Mouse (Mus musculus) neural tube, embryonic 11.5 days (tissue): ENCODE measurements around the gene Olfr746. TPM values are rescaled to one million over a fixed set of nuclear protein-coding genes. Genes with fewer than 3 reads are reported as not detected.

ENCODE experiments used
- ATAC-seq: fragments of 200-750 bp; cut with Nextera tagmentation; 2 replicates; pipeline ENCODE4 v1.8.0; 2017; ENCODE audit warnings: moderate number of reproducible peaks, mild to moderate bottlenecking, moderate TSS enrichment, moderate library complexity; ENCODE audit not compliant: insufficient read depth, low FRiP score, low TSS enrichment
- DNase-seq: peaks from one replicate; pipeline ENCODE4 v3.0.0-alpha.2; 2015; ENCODE audit warnings: low spot score
- H3K27ac ChIP-seq: fragments of 300-500 bp; sonication (generic); 2 replicates; pipeline ENCODE4 v1.5.1; 2014; ENCODE audit warnings: low read depth, mild to moderate bottlenecking, low read length
- H3K27me3 ChIP-seq: fragments of 300-500 bp; sonication (generic); 2 replicates; pipeline ENCODE4 v1.6.1; 2014; ENCODE audit warnings: mild to moderate bottlenecking, low read length, mixed read lengths; ENCODE audit not compliant: control insufficient read depth, insufficient read depth
- H3K36me3 ChIP-seq: fragments of 300-500 bp; sonication (generic); 2 replicates; pipeline ENCODE4 v1.6.1; 2014; ENCODE audit warnings: mild to moderate bottlenecking, low read length, moderate library complexity, mixed read lengths; ENCODE audit not compliant: control insufficient read depth, insufficient read depth
- H3K4me1 ChIP-seq: fragments of 300-500 bp; sonication (generic); 2 replicates; pipeline ENCODE4 v1.6.1; 2014; ENCODE audit warnings: low read length, mixed read lengths; ENCODE audit not compliant: control insufficient read depth, insufficient read depth
- H3K4me2 ChIP-seq: fragments of 300-500 bp; sonication (generic); 2 replicates; pipeline ENCODE4 v1.6.1; 2014; ENCODE audit warnings: low read depth, mild to moderate bottlenecking, moderate library complexity
- H3K4me3 ChIP-seq: fragments of 300-500 bp; sonication (generic); 2 replicates; pipeline ENCODE4 v1.5.1; 2014; ENCODE audit warnings: low read depth, low read length
- H3K9ac ChIP-seq: fragments of 300-500 bp; sonication (generic); 2 replicates; pipeline ENCODE4 v1.6.1; 2014; ENCODE audit warnings: mild to moderate bottlenecking, low read length
- H3K9me3 ChIP-seq: fragments of 300-500 bp; sonication (generic); 2 replicates; pipeline ENCODE4 v1.6.1; 2016; ENCODE audit warnings: low read length; ENCODE audit not compliant: control insufficient read depth
- WGBS: fragments of 180-500 bp; shearing (Covaris S2); extraction: QIAGEN DNeasy Blood & Tissue Kit; methylation state at CpG from one replicate; pipeline ENCODE4 v1.1.7; 2014; 5-methylcytosine and 5-hydroxymethylcytosine counted together
- polyA plus RNA-seq: library from polyadenylated mRNA; unstranded; fragments of >200 nt; fragmentation: Nextera tagmentation; extraction: Ambion mirVana; gene quantifications from 2 replicates; pipeline ENCODE4 v1.2.1, GENCODE M21; 2014

The Olfr746 gene
- polyA plus RNA-seq: not detected in 2 replicates

DNA sequence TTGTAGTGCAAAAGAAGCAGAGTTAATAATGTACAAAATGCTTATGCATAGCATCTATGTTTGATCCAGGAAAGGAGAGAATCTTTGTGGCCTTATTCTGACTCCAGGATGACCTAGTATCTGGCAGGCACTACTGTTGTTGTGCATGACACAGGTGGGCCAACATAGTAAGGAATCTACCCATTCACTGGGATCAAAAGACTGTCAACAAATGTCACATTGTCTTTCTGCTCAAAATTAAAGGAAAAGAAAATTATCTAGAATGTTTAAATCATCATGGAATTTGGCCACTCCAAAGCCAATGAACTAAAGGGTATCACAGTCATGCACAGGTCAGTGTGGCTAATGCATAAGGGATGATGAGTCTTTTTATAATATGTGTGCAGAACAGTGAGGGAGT, at the start of gene Olfr746:
Olfr746 (plus strand) TSS at position 301 of the 400 bp plus-strand sequence.
- ATAC-seq: no peak
- Histone ChIP-seq H3K36me3 (no peaks in the 10 kb centered on the region), H3K4me1 (no peaks in the 10 kb centered on the region), H3K27me3 (no peaks in the 10 kb centered on the region), H3K27ac (no peak within 1 kb of the TSS), H3K9ac (no peak within 1 kb of the TSS), H3K9me3 (no peaks in the 10 kb centered on the region), H3K4me3 (no peak within 1 kb of the TSS), H3K4me2 (no peak within 1 kb of the TSS)
- no peak for DNase-seq

- 90% methylated on average over 2 of the region's 2 CpGs for WGBS
- no peak within 1 kb of the TSS for H3K4me2 ChIP-seq
- H3K36me3 ChIP-seq: no peaks in the 10 kb centered on the region
These were observed 32.3 kb upstream of the Olfr746 start, which contains the start of gene Olfr744 for GRCm38 (mm10) chr14:50614579-50614978. Gene Olfr744 (plus strand): TSS chr14:50614879.

DNA sequence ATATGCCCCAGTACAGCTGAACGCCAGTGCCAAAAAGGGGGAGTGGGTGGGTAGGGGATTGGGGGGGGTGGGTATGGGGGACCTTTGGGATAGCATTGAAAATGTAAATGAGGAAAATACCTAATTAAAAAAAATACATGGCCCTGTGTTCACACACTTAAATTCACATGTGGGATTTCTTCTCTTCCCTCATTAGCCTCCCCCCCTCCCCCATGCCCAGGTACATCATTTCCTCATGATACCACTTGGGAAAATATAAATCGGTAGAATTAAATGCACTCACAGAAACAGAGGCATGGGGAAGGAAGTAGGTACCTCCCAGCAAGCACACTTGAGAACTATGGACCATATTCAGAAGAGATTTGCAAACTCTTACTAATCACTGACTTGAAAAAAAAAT, 7.8 kb upstream of the Olfr746 start, which contains the start of gene Olfr745:
Olfr745 (plus strand) TSS at position 301 of the 400 bp plus-strand sequence.
- Histone ChIP-seq H3K36me3 (no peaks in the 10 kb centered on the region), H3K4me2 (no peak within 1 kb of the TSS), H3K9ac (no peak within 1 kb of the TSS), H3K4me1 (no peaks in the 10 kb centered on the region), H3K27me3 (no peaks in the 10 kb centered on the region), H3K9me3 (no peaks in the 10 kb centered on the region), H3K4me3 (no peak within 1 kb of the TSS), H3K27ac (no peak within 1 kb of the TSS)
- 88% methylated on average over 2 of the region's 2 CpGs for WGBS
- ATAC-seq (no peak), DNase-seq (no peak)

More at GRCm38 (mm10) chr14:50614579-50614978, 32.3 kb upstream of the Olfr746 start, which contains the start of gene Olfr744:
- Histone ChIP-seq H3K27me3 (no peaks in the 10 kb centered on the region), H3K27ac (no peak within 1 kb of the TSS), H3K9me3 (no peaks in the 10 kb centered on the region), H3K4me3 (no peak within 1 kb of the TSS), H3K9ac (no peak within 1 kb of the TSS), H3K4me1 (no peaks in the 10 kb centered on the region)
- ATAC-seq (no peak), DNase-seq (no peak)

GRCm38 (mm10) chr14:50693106-50693505, 46.2 kb downstream of the Olfr746 start, which contains the start of gene Olfr747:
Gene Olfr747 (minus strand): TSS chr14:50693206.
- Histone ChIP-seq H3K9ac (no peak within 1 kb of the TSS), H3K4me2 (no peak within 1 kb of the TSS), H3K27me3 (no peaks in the 10 kb centered on the region), H3K27ac (no peak within 1 kb of the TSS), H3K9me3 (no peaks in the 10 kb centered on the region), H3K4me1 (no peaks in the 10 kb centered on the region), H3K36me3 (no peaks in the 10 kb centered on the region), H3K4me3 (no peak within 1 kb of the TSS)
- ATAC-seq (no peak), DNase-seq (no peak)
- WGBS: 89% methylated on average over 3 of the region's 3 CpGs

Other genes starting within 250 kb of the Olfr746 start
- not detected in 2 replicates for gene Olfr738, start 239.5 kb upstream of the Olfr746 start, polyA plus RNA-seq
- gene Olfr739, start 228.5 kb upstream of the Olfr746 start, polyA plus RNA-seq: not detected in 2 replicates
- not detected in 2 replicates for gene Olfr740, start 201.5 kb upstream of the Olfr746 start, polyA plus RNA-seq
- gene Olfr741, start 174.3 kb upstream of the Olfr746 start, polyA plus RNA-seq: not detected in 2 replicates
- gene Olfr742, start 143.5 kb upstream of the Olfr746 start, polyA plus RNA-seq: not detected in 2 replicates
- not detected in 2 replicates for gene Olfr743, start 125.2 kb upstream of the Olfr746 start, polyA plus RNA-seq
- gene Olfr744, start 32.2 kb upstream of the Olfr746 start, polyA plus RNA-seq: not detected in 2 replicates
- not detected in 2 replicates for gene Olfr745, start 7.7 kb upstream of the Olfr746 start, polyA plus RNA-seq
- not detected in 2 replicates for gene Olfr747, start 46.1 kb downstream of the Olfr746 start, polyA plus RNA-seq
- not detected in 2 replicates for gene Olfr748, start 60.3 kb downstream of the Olfr746 start, polyA plus RNA-seq
- gene Olfr749, start 98.0 kb downstream of the Olfr746 start, polyA plus RNA-seq: not detected in 2 replicates
- gene Ttc5, start 138.4 kb downstream of the Olfr746 start, polyA plus RNA-seq: 100 and 103 TPM in 2 replicates
- gene Ccnb1ip1, start 160.6 kb downstream of the Olfr746 start, polyA plus RNA-seq: not detected in 2 replicates
- gene Parp2, start 160.8 kb downstream of the Olfr746 start, polyA plus RNA-seq: 62.6 and 65.2 TPM in 2 replicates
- gene Tep1, start 223.5 kb downstream of the Olfr746 start, polyA plus RNA-seq: 4.9 TPM in 2 replicates